Mouse (Mus musculus) lung, embryonic 14.5 days (tissue): ENCODE data around the gene Gm20388. TPM values are rescaled to one million over a fixed set of nuclear protein-coding genes. Genes with fewer than 3 reads are reported as not detected.

Experiments
- ATAC-seq: fragments of 200-750 bp; cut with Nextera tagmentation; 2 replicates; pipeline ENCODE4 v1.8.0; 2017; ENCODE audit warnings: mild to moderate bottlenecking, moderate TSS enrichment, moderate library complexity; ENCODE audit not compliant: insufficient read depth
- DNase-seq: peaks from one replicate; pipeline ENCODE4 v3.0.0-alpha.2; 2015
- H3K27ac ChIP-seq: fragments of 300-500 bp; sonication (generic); 2 replicates; pipeline ENCODE4 v1.5.1; 2014; ENCODE audit warnings: low read depth, mild to moderate bottlenecking, moderate library complexity
- H3K27me3 ChIP-seq: fragments of 300-500 bp; sonication (generic); 2 replicates; pipeline ENCODE4 v1.6.1; 2014; ENCODE audit warnings: low read length, control low read depth; ENCODE audit not compliant: insufficient read depth
- H3K36me3 ChIP-seq: fragments of 300-500 bp; sonication (generic); 2 replicates; pipeline ENCODE4 v1.6.1; 2014; ENCODE audit warnings: control low read depth; ENCODE audit not compliant: insufficient read depth
- H3K4me1 ChIP-seq: fragments of 300-500 bp; sonication (generic); 2 replicates; pipeline ENCODE4 v1.6.1; 2014; ENCODE audit warnings: antibody characterized with exemption, control low read depth; ENCODE audit not compliant: insufficient read depth
- H3K4me2 ChIP-seq: fragments of 300-500 bp; sonication (generic); 2 replicates; pipeline ENCODE4 v1.6.1; 2014; ENCODE audit warnings: mild to moderate bottlenecking
- H3K4me3 ChIP-seq: fragments of 300-500 bp; sonication (generic); 2 replicates; pipeline ENCODE4 v1.5.1; 2014; ENCODE audit warnings: low read depth, low read length
- H3K9ac ChIP-seq: fragments of 300-500 bp; sonication (generic); 2 replicates; pipeline ENCODE4 v1.6.1; 2014
- H3K9me3 ChIP-seq: fragments of 300-500 bp; sonication (generic); 2 replicates; pipeline ENCODE4 v1.6.1; 2016; ENCODE audit warnings: low read depth, low read length, control low read depth
- CTCF ChIP-seq: IDR thresholded peaks from 2 replicates; pipeline ENCODE4 v1.5.1; 2016; ENCODE audit warnings: antibody characterized with exemption, low read depth
- WGBS: fragments of 180-500 bp; shearing (Covaris S2); extraction: QIAGEN DNeasy Blood & Tissue Kit; methylation state at CpG from one replicate; pipeline ENCODE4 v1.1.7; 2014; 5-methylcytosine and 5-hydroxymethylcytosine counted together
- polyA plus RNA-seq: library from polyadenylated mRNA; unstranded; fragments of >200 nt; fragmentation: Nextera tagmentation; extraction: Ambion mirVana; gene quantifications from 2 replicates; pipeline ENCODE4 v1.2.1, GENCODE M21; 2014

Gene Gm20388
- polyA plus RNA-seq, 1 experiment from 2014 or later: not detected

- H3K27me3 ChIP-seq: no peaks in the 10 kb centered on the region
- no peak overlapping the region for H3K4me3 ChIP-seq
- no peak overlapping the region for H3K4me2 ChIP-seq
- 88% methylated on average over 5 of the region's 5 CpGs for WGBS
- TF ChIP-seq CTCF: no peak
- DNase-seq (peak; percentile 67), ATAC-seq (no peak)
- peaks cover 14% of the 10 kb centered on the region for H3K4me1 ChIP-seq
- no peaks in the 10 kb centered on the region for H3K36me3 ChIP-seq
- H3K9ac ChIP-seq: no peak overlapping the region
- H3K27ac ChIP-seq: no peak overlapping the region
- H3K9me3 ChIP-seq: no peaks in the 10 kb centered on the region
Observed at GRCm38 (mm10) chr8:123714451-123714850, 3803.8 kb downstream of the Gm20388 start.

DNA sequence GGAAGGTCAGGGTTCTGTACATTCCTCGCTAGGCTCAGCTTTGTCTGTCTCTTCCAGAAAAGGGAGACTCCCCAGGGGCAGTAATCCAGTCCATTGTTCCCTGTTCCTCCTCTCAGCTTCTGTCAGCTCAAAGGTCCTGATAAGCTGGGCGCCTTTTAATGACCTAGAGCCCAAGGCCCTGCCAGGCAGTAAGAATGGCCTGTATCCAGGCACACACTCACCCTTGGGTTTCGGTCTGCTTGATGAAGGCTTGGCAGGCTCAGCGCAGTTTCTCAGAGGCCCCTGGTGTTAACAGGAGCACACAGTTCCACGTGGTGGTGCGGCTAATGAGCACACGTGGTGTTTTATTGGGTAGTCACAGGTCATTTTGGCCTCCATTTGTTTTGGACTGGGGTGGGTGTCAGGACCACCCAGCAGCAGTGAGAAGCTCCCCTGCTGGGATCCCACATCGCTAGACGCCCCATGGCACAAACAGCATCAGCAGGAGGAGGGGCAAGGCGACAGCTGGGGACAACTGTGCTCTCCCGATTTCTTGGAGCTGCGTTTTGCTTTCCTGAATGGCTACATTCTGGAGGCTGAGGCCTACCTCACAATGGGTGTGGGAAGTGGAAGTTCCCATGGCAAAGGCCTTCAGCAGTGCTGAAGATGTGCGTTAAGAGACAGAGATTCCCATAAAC, 3805.4 kb downstream of the Gm20388 start:
- 0 out of 2 replicates have a peak overlapping the region, but pooled peaks have one; percentile 30 for H3K27ac ChIP-seq
- TF ChIP-seq CTCF: no peak
- H3K4me3 ChIP-seq: no peak overlapping the region
- ATAC-seq (peak; percentile 32; the same call in 1 of the 2 replicates), DNase-seq (peak; percentile 62)
- no peaks in the 10 kb centered on the region for H3K9me3 ChIP-seq
- peaks cover 12% of the 10 kb centered on the region for H3K4me1 ChIP-seq
- H3K27me3 ChIP-seq: no peaks in the 10 kb centered on the region
- 38% methylated on average over 13 of the region's 13 CpGs for WGBS
- H3K9ac ChIP-seq: no peak overlapping the region
- H3K36me3 ChIP-seq: no peaks in the 10 kb centered on the region
- H3K4me2 ChIP-seq: no peak overlapping the region

DNA sequence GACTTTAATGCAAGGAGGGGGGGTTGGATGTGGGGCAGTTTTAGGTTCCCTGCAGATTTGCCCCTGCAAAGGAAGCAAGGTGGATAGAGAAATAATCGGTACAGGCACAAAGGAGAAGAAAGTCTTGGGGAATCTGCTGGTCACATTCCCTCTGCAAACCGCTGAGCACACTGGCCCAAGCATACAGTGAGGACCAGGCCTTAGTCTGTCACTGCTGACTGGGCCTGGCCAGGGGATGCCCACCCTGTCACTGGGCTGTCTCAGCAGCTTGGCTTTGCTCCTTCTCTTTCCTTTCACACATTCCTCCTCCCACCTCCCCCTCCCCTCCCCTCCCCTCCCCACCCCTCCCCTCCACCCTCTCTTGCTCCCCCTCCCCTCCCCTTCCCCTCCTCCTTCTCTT, 3806.5 kb downstream of the Gm20388 start:
- Histone ChIP-seq H3K9ac (no peak overlapping the region), H3K27me3 (no peaks in the 10 kb centered on the region), H3K4me2 (no peak overlapping the region), H3K9me3 (no peaks in the 10 kb centered on the region), H3K4me3 (no peak overlapping the region), H3K27ac (0 out of 2 replicates have a peak overlapping the region, but pooled peaks have one; percentile 10), H3K4me1 (peaks cover 12% of the 10 kb centered on the region), H3K36me3 (no peaks in the 10 kb centered on the region)
- no peak for TF ChIP-seq CTCF
- DNase-seq: no peak
- 23% methylated on average over 2 of the region's 2 CpGs for WGBS
- no peak; the same call in 1 of the 2 replicates for ATAC-seq

DNA sequence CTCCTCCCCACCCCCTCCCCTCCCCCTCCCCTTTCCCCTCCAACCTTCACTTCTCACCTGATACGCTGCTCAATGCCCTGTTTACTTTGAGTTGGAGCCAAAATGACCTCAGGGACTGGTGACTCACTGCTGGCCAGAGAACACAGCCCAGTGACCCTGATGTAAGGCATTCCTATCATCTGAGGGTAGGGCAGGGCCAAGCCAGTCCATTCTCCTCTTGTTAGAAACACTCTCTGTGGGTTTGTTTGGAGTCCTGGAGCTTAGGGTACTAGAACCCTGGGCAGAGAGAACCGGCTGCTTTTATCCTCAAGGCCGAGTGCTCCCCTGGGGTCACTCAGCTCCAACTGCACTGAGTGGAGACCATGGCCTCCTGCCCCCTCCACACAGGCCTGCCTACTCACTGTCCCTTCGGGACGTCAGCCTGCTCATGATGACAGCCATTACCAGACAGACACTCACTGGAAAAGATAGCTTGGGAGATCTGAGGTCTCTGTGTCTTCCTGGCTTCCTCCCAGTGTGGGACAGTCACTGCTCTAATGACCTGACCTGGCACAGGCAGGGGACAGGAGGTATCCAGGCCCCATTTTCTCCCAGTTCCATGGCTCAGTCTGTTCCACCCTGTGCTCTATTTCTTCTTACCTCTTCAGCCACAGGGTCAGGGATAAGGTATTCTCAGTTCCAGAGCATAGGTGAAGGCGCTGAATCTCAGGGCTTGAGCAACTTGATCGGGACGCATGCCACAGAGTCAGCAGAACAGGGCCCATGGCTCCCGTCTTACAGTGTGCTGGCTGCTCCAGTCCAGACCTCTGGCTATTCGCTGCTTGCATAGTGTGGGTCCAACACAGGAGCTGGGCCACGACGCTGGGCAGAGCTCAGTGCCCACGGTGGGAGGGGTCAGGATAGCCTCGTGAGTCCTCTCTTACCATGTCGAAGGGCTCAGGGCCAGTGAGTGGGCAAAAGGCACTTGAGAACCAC, 3807.2 kb downstream of the Gm20388 start:
- no peak overlapping the region for H3K4me2 ChIP-seq
- ATAC-seq (peak; percentile 62), DNase-seq (peak; percentile 57)
- 54% methylated on average over 15 of the region's 15 CpGs for WGBS
- no peaks in the 10 kb centered on the region for H3K27me3 ChIP-seq
- TF ChIP-seq CTCF: no peak
- H3K27ac ChIP-seq: peak overlapping the region; percentile 67
- no peak overlapping the region for H3K9ac ChIP-seq
- no peak overlapping the region for H3K4me3 ChIP-seq
- no peaks in the 10 kb centered on the region for H3K9me3 ChIP-seq
- no peaks in the 10 kb centered on the region for H3K36me3 ChIP-seq
- peaks cover 12% of the 10 kb centered on the region for H3K4me1 ChIP-seq

GRCm38 (mm10) chr8:123718752-123719151, 3808.1 kb downstream of the Gm20388 start:
- ATAC-seq (no peak), DNase-seq (no peak)
- Histone ChIP-seq H3K27ac (no peak overlapping the region), H3K9ac (no peak overlapping the region), H3K27me3 (no peaks in the 10 kb centered on the region), H3K36me3 (no peaks in the 10 kb centered on the region), H3K4me1 (peaks cover 12% of the 10 kb centered on the region), H3K4me3 (no peak overlapping the region), H3K9me3 (no peaks in the 10 kb centered on the region), H3K4me2 (no peak overlapping the region)
- 95% methylated on average over 2 of the region's 2 CpGs for WGBS
- no peak for TF ChIP-seq CTCF

DNA sequence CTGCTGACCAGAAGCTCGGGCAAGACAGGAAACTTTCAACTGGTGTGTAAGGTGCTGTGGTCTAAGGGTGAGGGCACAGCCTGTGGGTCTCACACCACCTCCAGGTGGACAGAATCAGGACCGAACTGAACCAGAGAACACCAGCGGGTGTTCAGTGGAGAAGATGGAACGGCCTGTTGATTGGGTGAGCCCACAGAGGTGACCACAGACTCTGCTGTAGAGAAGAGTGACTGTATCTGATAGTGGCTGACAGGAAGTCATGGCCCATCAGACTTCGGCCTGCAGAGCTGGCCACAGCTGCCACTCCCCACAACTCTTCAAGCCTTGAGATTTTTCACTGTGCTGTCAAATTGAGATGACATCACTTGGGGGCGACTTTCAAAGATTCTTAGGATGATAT, 3808.6 kb downstream of the Gm20388 start:
- no peaks in the 10 kb centered on the region for H3K36me3 ChIP-seq
- no peak for TF ChIP-seq CTCF
- H3K4me1 ChIP-seq: peaks cover 12% of the 10 kb centered on the region
- no peak overlapping the region for H3K4me2 ChIP-seq
- H3K27ac ChIP-seq: no peak overlapping the region
- no peaks in the 10 kb centered on the region for H3K9me3 ChIP-seq
- no peak overlapping the region for H3K4me3 ChIP-seq
- no peak for DNase-seq
- no peak overlapping the region for H3K9ac ChIP-seq
- no peak for ATAC-seq
- 67% methylated on average over 6 of the region's 6 CpGs for WGBS
- H3K27me3 ChIP-seq: no peaks in the 10 kb centered on the region

GRCm38 (mm10) chr8:123719811-123720210, 3809.2 kb downstream of the Gm20388 start:
- peaks cover 12% of the 10 kb centered on the region for H3K4me1 ChIP-seq

More at GRCm38 (mm10) chr8:123719811-123720210, 3809.2 kb downstream of the Gm20388 start:
- no peak overlapping the region for H3K9ac ChIP-seq
- H3K4me3 ChIP-seq: no peak overlapping the region
- no peaks in the 10 kb centered on the region for H3K27me3 ChIP-seq
- H3K36me3 ChIP-seq: no peaks in the 10 kb centered on the region
- H3K9me3 ChIP-seq: no peaks in the 10 kb centered on the region
- 64% methylated on average over 5 of the region's 5 CpGs for WGBS
- no peak for ATAC-seq
- H3K27ac ChIP-seq: no peak overlapping the region
- H3K4me2 ChIP-seq: no peak overlapping the region
- DNase-seq: no peak
- no peak for TF ChIP-seq CTCF
